Mouse (Mus musculus) midbrain, embryonic 16.5 days (tissue): Measurements from ENCODE around the gene Mrvi1. TPM values are rescaled to one million over a fixed set of nuclear protein-coding genes. Genes with fewer than 3 reads are reported as not detected.

Experiments
- ATAC-seq: fragments of 200-750 bp; cut with Nextera tagmentation; 2 replicates; pipeline ENCODE4 v1.8.0; 2017; ENCODE audit warnings: moderate TSS enrichment
- H3K27ac ChIP-seq: fragments of 300-500 bp; sonication (generic); 2 replicates; pipeline ENCODE4 v1.5.1; 2014; ENCODE audit warnings: mild to moderate bottlenecking, low read length, mixed read lengths
- H3K27me3 ChIP-seq: fragments of 300-500 bp; sonication (generic); 2 replicates; pipeline ENCODE4 v1.6.1; 2014; ENCODE audit warnings: low read depth, low read length, mixed read lengths; ENCODE audit not compliant: control insufficient read depth, insufficient read depth
- H3K36me3 ChIP-seq: fragments of 300-500 bp; sonication (generic); 2 replicates; pipeline ENCODE4 v1.6.1; 2014; ENCODE audit warnings: mild to moderate bottlenecking, low read length, moderate library complexity, mixed read lengths; ENCODE audit not compliant: control insufficient read depth, insufficient read depth
- H3K4me1 ChIP-seq: fragments of 300-500 bp; sonication (generic); 2 replicates; pipeline ENCODE4 v1.6.1; 2014; ENCODE audit warnings: mild to moderate bottlenecking, low read length, mixed read lengths; ENCODE audit not compliant: control insufficient read depth, insufficient read depth
- H3K4me2 ChIP-seq: fragments of 300-500 bp; sonication (generic); 2 replicates; pipeline ENCODE4 v1.6.1; 2014; ENCODE audit warnings: mild to moderate bottlenecking, low read length, mixed read lengths
- H3K4me3 ChIP-seq: fragments of 300-500 bp; sonication (generic); 2 replicates; pipeline ENCODE4 v1.5.1; 2014; ENCODE audit warnings: low read depth, mild to moderate bottlenecking, low read length, moderate library complexity, mixed read lengths
- H3K9ac ChIP-seq: fragments of 300-500 bp; sonication (generic); 2 replicates; pipeline ENCODE4 v1.6.1; 2014; ENCODE audit warnings: low read depth, low read length, mixed read lengths
- H3K9me3 ChIP-seq: fragments of 300-500 bp; sonication (generic); replicated peaks from 2 replicates; pipeline ENCODE4 v1.6.1; 2014; ENCODE audit warnings: mild to moderate bottlenecking, low read length, mixed read lengths; ENCODE audit not compliant: control insufficient read depth, poor library complexity, severe bottlenecking
- whole genome bisulfite sequencing: fragments of 180-500 bp; shearing (Covaris S2); extraction: QIAGEN DNeasy Blood & Tissue Kit; methylation state at CpG from one replicate; pipeline ENCODE4 v1.1.7; 2014; 5-methylcytosine and 5-hydroxymethylcytosine counted together
- polyA plus RNA-seq: library from polyadenylated mRNA; unstranded; fragments of >200 nt; fragmentation: Nextera tagmentation; extraction: Ambion mirVana; gene quantifications from 2 replicates; pipeline ENCODE4 v1.2.1, GENCODE M21; 2015

Mrvi1 gene
- 0.77 and 1.3 TPM in 2 replicates for polyA plus RNA-seq

DNA sequence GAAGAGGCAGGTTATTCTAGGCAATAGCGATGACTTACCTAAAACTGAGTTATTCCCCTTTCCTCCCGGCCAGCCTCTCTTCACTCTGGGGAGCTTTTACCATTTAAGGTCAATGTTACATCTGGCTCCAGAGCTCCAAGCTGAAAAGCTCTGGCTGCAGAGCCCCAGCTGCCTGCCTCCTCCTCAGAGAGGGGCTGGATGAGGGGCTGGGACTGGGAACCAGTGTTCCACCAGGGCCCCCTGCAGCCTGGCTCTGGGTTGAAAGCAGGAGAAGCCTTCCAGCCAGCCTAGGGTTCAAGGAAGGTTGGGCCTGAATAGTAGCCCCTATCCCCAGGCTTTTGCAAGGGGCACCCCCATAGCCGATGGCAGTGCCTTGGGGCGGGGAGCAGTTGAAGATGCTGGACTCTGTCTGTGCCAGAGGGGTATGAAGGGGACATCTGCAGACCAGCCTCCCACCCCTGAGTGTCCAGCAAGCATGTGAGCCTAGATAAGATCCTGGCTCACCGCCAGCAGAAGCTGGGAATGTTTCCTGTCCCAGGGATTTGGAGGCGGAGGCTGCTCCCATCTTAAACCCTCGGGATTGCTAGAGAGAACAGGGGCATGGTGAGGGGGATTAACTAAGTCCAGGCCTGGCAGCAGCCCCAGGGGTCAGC, at the start of gene Mrvi1:
Gene Mrvi1, minus strand, starts transcription at position 409 of the 653 bp plus-strand sequence.
- Histone ChIP-seq H3K27ac (no peak within 1 kb of the TSS), H3K4me3 (no peak within 1 kb of the TSS), H3K36me3 (no peaks in the 10 kb centered on the region), H3K9me3 (no peaks in the 10 kb centered on the region), H3K27me3 (no peaks in the 10 kb centered on the region), H3K9ac (no peak within 1 kb of the TSS), H3K4me2 (no peak within 1 kb of the TSS), H3K4me1 (no peaks in the 10 kb centered on the region)
- 53% methylated on average over 7 of the region's 7 CpGs for WGBS
- no peak for ATAC-seq

DNA sequence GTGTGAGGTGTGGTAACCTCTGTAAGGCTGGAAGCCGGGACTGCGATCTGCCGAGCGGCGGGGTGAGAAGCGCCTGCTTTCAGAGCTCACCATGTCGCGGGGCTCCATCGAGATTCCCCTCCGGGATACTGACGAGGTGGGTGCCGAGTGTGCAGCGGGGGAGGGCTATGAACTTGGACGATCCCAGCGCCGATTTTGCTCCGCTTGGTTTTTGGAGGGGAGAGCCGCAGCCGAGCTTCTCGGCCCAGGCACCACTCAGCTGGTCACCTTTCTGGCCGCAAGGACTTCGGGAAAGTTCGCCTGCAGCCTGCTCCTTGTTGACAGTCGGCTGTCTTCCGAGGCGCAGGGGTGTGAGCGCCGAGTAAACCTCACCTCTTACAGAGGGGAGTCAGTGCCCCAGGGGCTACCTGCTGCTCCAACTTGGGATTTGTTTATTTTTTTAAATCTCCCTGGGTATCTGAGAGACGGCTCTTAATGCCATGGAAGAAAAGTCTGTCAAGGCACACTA, 46.8 kb upstream of the Mrvi1 start:
- H3K27ac ChIP-seq: peak overlapping the region; percentile 97
- peak overlapping the region; percentile 79 for H3K9ac ChIP-seq
- H3K4me2 ChIP-seq: peak overlapping the region; percentile 73
- H3K9me3 ChIP-seq: no peaks in the 10 kb centered on the region
- H3K27me3 ChIP-seq: no peaks in the 10 kb centered on the region
- WGBS: under 1% methylated on average over 29 of the region's 29 CpGs
- no peak; the same call in 1 of the 2 replicates for ATAC-seq
- peaks cover 16% of the 10 kb centered on the region for H3K4me1 ChIP-seq
- peak overlapping the region; percentile 73 for H3K4me3 ChIP-seq
- peaks cover under 1% of the 10 kb centered on the region; the same call in 1 of the 2 replicates for H3K36me3 ChIP-seq

DNA sequence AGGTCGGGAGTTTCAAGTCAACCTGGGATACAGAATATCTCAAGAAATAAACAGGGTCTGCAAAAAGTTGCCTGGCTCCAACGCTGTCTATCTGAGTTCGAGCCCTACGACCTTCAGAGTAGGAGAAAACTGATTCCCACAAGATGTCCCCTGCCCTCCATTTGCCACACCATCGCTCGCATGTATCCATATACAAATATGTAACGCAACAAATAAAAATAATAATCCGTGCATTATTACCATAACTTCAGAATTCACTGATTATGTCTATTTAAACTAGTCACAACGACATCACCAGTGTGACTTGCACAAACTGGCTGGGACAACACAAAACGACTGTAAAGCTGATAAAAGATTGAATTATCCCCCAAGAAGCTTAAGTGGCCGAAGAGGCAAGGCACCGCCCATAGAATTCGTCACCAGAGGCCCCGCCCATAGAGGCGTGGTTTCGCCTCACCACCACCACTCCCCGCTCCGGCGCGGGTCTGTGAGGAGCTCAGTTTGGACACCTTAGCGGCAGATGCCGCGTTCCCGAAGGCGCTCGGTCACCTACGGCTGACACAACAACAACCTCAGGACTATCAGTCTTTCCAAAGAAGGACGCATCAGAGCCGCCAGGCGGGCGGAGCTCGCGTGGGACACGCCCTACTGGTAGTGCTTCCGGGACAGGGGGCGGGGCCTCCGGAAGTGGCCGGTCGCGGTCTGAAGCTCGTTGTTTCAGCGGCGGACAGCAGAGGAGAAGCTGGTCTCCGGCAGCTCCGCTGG, 46.2 kb upstream of the Mrvi1 start, which contains the start of gene Ctr9:
Gene Ctr9, plus strand, starts transcription at position 671 of the 765 bp plus-strand sequence.
- no peaks in the 10 kb centered on the region for H3K9me3 ChIP-seq
- WGBS: 5% methylated on average over 45 of the region's 45 CpGs
- peak; percentile 97 for ATAC-seq
- no peaks in the 10 kb centered on the region for H3K27me3 ChIP-seq
- peak within 1 kb of the TSS; percentile 79 for H3K9ac ChIP-seq
- peak within 1 kb of the TSS; percentile 73 for H3K4me2 ChIP-seq
- peak within 1 kb of the TSS; percentile 73 for H3K4me3 ChIP-seq
- H3K36me3 ChIP-seq: no peaks in the 10 kb centered on the region
- H3K27ac ChIP-seq: peak within 1 kb of the TSS; percentile 97
- peaks cover 16% of the 10 kb centered on the region for H3K4me1 ChIP-seq

DNA sequence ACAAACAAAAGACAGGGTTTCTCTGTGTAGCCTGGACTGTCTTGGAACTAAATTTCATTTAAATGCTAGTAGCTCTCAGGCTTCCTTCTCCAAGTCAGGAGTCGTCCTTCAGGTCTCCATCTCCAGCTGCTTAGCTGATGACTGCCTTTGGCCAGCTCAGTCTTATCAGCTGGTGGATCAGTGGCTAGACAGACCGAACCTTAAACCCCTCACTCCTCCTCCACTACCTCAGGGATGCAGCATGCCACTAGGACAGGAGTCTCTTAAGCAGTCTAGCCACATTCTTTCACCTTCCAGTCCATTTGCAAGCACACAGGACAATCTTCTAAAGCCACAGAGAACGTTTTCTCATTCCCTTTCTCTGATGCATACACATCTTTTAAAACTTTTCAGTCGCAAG, 42.7 kb upstream of the Mrvi1 start:
- no peak overlapping the region for H3K4me2 ChIP-seq
- H3K9me3 ChIP-seq: no peaks in the 10 kb centered on the region
- H3K27ac ChIP-seq: no peak overlapping the region
- no peak for ATAC-seq
- peaks cover 8% of the 10 kb centered on the region for H3K4me1 ChIP-seq
- 66% methylated on average over 4 of the region's 4 CpGs for WGBS
- H3K9ac ChIP-seq: no peak overlapping the region
- no peaks in the 10 kb centered on the region for H3K27me3 ChIP-seq
- no peak overlapping the region for H3K4me3 ChIP-seq
- no peaks in the 10 kb centered on the region for H3K36me3 ChIP-seq

DNA sequence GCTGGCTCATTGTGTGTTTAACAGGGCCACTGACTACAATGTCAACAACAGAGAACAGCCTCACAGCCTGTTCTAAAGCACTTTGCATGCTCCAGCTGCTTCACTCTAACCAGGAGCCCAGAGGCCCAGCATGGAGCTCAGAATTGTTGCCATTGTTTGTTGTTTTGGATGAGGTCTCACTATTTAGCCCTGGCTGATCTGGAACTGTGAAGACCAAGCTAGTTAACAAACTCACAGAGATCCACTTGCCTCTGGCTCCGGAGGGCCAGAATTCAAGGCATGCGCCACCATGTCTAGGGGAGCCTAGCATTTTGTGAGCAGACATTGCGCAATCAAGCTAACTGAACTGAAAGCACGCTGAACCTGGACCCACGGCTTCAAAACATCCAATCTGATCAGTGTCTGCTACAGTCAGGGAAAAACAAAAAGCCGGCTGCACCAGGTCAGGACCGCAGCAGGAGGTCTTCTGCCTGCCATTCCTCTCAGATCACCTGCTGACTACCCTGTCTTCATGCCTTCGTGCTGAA, 41.9 kb upstream of the Mrvi1 start:
- H3K27ac ChIP-seq: no peak overlapping the region
- WGBS: 17% methylated on average over 8 of the region's 8 CpGs
- 0 out of 2 replicates have a peak overlapping the region, but pooled peaks have one; percentile 38 for H3K9ac ChIP-seq
- H3K4me1 ChIP-seq: peaks cover 2% of the 10 kb centered on the region; the same call in 1 of the 2 replicates
- ATAC-seq: no peak
- no peak overlapping the region for H3K4me2 ChIP-seq
- no peaks in the 10 kb centered on the region for H3K9me3 ChIP-seq
- no peaks in the 10 kb centered on the region for H3K36me3 ChIP-seq
- no peaks in the 10 kb centered on the region for H3K27me3 ChIP-seq
- no peak overlapping the region for H3K4me3 ChIP-seq

DNA sequence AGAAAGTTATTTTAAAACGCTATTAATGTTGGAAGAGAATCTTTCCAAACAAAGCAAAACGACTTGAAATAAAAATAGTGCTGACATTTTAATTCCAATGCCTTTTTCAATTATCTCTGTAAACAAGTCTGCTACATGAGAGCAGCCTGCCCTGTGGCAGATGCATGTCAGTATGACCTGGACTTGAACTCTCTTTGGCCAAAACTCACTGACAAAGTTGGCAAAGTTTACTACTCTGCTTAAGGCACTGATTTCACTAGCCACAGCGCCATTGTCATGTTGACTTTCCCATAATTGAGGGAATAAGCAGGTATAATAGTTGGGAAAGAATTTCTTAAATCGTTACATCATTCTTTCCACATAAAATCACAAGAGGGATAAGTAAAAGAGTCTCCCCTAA, 38.6 kb upstream of the Mrvi1 start:
- Histone ChIP-seq H3K27ac (no peak overlapping the region), H3K9ac (no peak overlapping the region), H3K27me3 (no peaks in the 10 kb centered on the region), H3K9me3 (no peaks in the 10 kb centered on the region), H3K4me2 (no peak overlapping the region), H3K4me1 (no peaks in the 10 kb centered on the region; the same call in 1 of the 2 replicates), H3K4me3 (no peak overlapping the region), H3K36me3 (no peaks in the 10 kb centered on the region)
- ATAC-seq: no peak
- WGBS: 82% methylated on average over 4 of the region's 4 CpGs

DNA sequence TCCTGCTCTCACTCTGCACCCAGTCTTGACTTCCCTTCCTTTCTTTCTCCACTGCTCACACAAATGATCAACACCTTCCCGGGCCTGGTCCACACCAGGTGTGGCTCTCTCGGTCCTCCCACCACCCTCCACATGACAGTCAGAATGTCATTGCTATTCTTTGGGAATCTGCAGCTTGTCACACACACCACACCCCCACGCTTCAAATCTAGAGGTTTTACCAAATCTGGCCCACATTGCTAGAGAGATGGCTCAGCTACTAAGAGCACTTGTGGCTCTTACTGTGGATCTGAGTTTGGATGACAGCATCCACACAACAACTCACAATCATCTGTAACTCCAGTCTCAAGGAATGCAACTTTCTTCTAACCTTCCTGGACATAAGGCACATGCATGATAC, 34.7 kb upstream of the Mrvi1 start:
- Histone ChIP-seq H3K4me1 (no peaks in the 10 kb centered on the region), H3K4me3 (no peak overlapping the region), H3K27me3 (no peaks in the 10 kb centered on the region), H3K27ac (no peak overlapping the region), H3K36me3 (no peaks in the 10 kb centered on the region), H3K9ac (no peak overlapping the region), H3K9me3 (no peaks in the 10 kb centered on the region), H3K4me2 (no peak overlapping the region)
- no peak for ATAC-seq
- 78% methylated on average over 3 of the region's 3 CpGs for WGBS

DNA sequence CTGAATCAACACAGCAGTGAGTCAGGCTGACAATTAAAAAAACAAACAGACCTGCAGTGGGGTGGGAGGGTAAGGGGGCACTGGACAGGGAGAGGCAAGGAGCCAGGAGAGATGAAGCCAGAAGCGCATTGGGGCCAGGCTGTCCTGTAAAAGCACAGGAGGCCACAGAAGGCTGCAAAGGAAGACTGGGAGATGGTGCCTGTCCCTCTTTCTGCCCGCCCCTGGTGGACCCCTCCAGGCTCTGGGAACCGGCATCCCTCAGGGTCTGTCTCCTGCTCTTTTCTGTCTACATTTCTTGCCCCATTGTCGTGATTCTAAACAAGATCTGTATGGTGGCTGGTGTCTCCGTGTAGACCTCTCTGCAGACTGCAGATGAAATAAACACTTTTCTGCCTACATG, 33.5 kb upstream of the Mrvi1 start:
- 75% methylated on average over 5 of the region's 5 CpGs for WGBS
- H3K36me3 ChIP-seq: no peaks in the 10 kb centered on the region

More for the DNA sequence above, 33.5 kb upstream of the Mrvi1 start:
- Histone ChIP-seq H3K27me3 (no peaks in the 10 kb centered on the region), H3K4me3 (no peak overlapping the region), H3K9ac (no peak overlapping the region), H3K27ac (no peak overlapping the region), H3K4me2 (no peak overlapping the region), H3K9me3 (no peaks in the 10 kb centered on the region), H3K4me1 (no peaks in the 10 kb centered on the region)
- no peak for ATAC-seq
